Comparison of ENCODE assay signal across 24 mouse cellular contexts in genomic region chr14:79680652-79681051, GRCm38 (mm10). TPM values are rescaled to one million over a fixed set of nuclear protein-coding genes. Genes with fewer than 3 reads are reported as not detected.
DNase-seq lines count a peak whose midpoint lies in the region; ATAC-seq and TF ChIP-seq lines count a peak whose summit lies in the region.
"Had no signal": no experiment of that assay in that cellular context is flagged by ENCODE, and none has a peak within 500 bp of the region (broad histone marks: within the 10 kb centered on the region; RNA-seq: fewer than 3 reads in every experiment).

No protein-coding gene starts in this region.

- H3K4me2 ChIP-seq in forebrain, postnatal 0 days (ENCODE audit: low read depth), result no peak overlapping the region
- no peak overlapping the region for H3K4me2 ChIP-seq in forebrain, embryonic 16.5 days (ENCODE audit: low read length)
- H3K4me2 ChIP-seq in hindbrain, postnatal 0 days (ENCODE audit: low read depth, low read length), result no peak overlapping the region
- no peak overlapping the region for H3K4me2 ChIP-seq in hindbrain, embryonic 14.5 days (replicated peaks)
- H3K4me2 ChIP-seq in lung, embryonic 16.5 days (ENCODE audit: low read depth, low read length), result no peak overlapping the region
- H3K4me2 ChIP-seq: forebrain, embryonic 12.5 days; hindbrain, embryonic 13.5 days; kidney, embryonic 15.5 days; liver, embryonic 11.5 days; midbrain, embryonic 15.5 days; neural tube, embryonic 15.5 days had no signal

- H3K36me3 ChIP-seq in forebrain, postnatal 0 days (ENCODE audit: insufficient read depth), result no peaks in the 10 kb centered on the region
- no peaks in the 10 kb centered on the region for H3K36me3 ChIP-seq in forebrain, embryonic 16.5 days (ENCODE audit: control insufficient read depth, insufficient read depth)
- no peaks in the 10 kb centered on the region for H3K36me3 ChIP-seq in hindbrain, postnatal 0 days (ENCODE audit: insufficient read depth, low read length)
- H3K36me3 ChIP-seq in hindbrain, embryonic 14.5 days (replicated peaks; ENCODE audit: control insufficient read depth, insufficient read depth), result no peaks in the 10 kb centered on the region
- H3K36me3 ChIP-seq in lung, embryonic 16.5 days (ENCODE audit: control insufficient read depth, insufficient read depth, low read length), result no peaks in the 10 kb centered on the region
- H3K36me3 ChIP-seq: forebrain, embryonic 12.5 days; hindbrain, embryonic 13.5 days; kidney, embryonic 15.5 days; midbrain, embryonic 15.5 days; neural tube, embryonic 15.5 days had no signal

- H3K27me3 ChIP-seq in forebrain, postnatal 0 days (ENCODE audit: insufficient read depth, low read length), result no peaks in the 10 kb centered on the region
- H3K27me3 ChIP-seq in forebrain, embryonic 16.5 days (replicated peaks; ENCODE audit: control insufficient read depth, insufficient read depth, low read length), result no peaks in the 10 kb centered on the region
- H3K27me3 ChIP-seq in hindbrain, postnatal 0 days (ENCODE audit: insufficient read depth, low read length), result no peaks in the 10 kb centered on the region
- no peaks in the 10 kb centered on the region for H3K27me3 ChIP-seq in hindbrain, embryonic 14.5 days (ENCODE audit: control insufficient read depth, insufficient read depth, low read length)
- H3K27me3 ChIP-seq in lung, embryonic 16.5 days (ENCODE audit: control insufficient read depth, insufficient read depth, low read depth, low read length), result no peaks in the 10 kb centered on the region
- H3K27me3 ChIP-seq: CH12.LX; forebrain, embryonic 12.5 days; hindbrain, embryonic 13.5 days; kidney, embryonic 15.5 days; midbrain, embryonic 15.5 days; neural tube, embryonic 15.5 days had no signal

- no peak overlapping the region for H3K27ac ChIP-seq in forebrain, postnatal 0 days (ENCODE audit: low read depth, low read length)
- no peak overlapping the region for H3K27ac ChIP-seq in forebrain, embryonic 16.5 days (ENCODE audit: low read length)
- no peak overlapping the region for H3K27ac ChIP-seq in hindbrain, postnatal 0 days
- H3K27ac ChIP-seq in hindbrain, embryonic 14.5 days, result no peak overlapping the region
- no peak overlapping the region for H3K27ac ChIP-seq in lung, embryonic 16.5 days (ENCODE audit: low read length)
- H3K27ac ChIP-seq: forebrain, embryonic 12.5 days; hindbrain, embryonic 13.5 days; kidney, embryonic 15.5 days; midbrain, embryonic 15.5 days; neural tube, embryonic 15.5 days had no signal

- no peak for DNase-seq in forebrain, postnatal 0 days
- DNase-seq in hindbrain, postnatal 0 days (ENCODE audit: low spot score), result peak; percentile 71
- no peak for DNase-seq in hindbrain, embryonic 14.5 days (ENCODE audit: low spot score)
- no peak for DNase-seq in lung, adult 18-20 months
- DNase-seq in heart, postnatal 4 days, result peak; percentile 21
- DNase-seq: adrenal gland, postnatal 25 days; gastrocnemius, postnatal 36 days; lung, adult 2 months; right cerebral cortex, postnatal 14 days; spleen, adult 18-20 months; thymus, adult 18-20 months; thymus, postnatal 4 days had no signal

- ATAC-seq in forebrain, postnatal 0 days, result peak; percentile 68
- no peak for ATAC-seq in forebrain, embryonic 16.5 days
- ATAC-seq in hindbrain, postnatal 0 days, result peak; percentile 61
- ATAC-seq in hindbrain, embryonic 14.5 days (ENCODE audit: low FRiP score), result no peak
- ATAC-seq in lung, embryonic 16.5 days (ENCODE audit: low read depth), result peak; percentile 26; the same call in 1 of the 2 replicates
- ATAC-seq: intestine, embryonic 16.5 days; midbrain, embryonic 15.5 days had no signal

- no peak for TF ChIP-seq CTCF in forebrain, postnatal 0 days (IDR thresholded peaks at IDR 0.05; ENCODE audit: low read depth)
- no peak for TF ChIP-seq CTCF in hindbrain, postnatal 0 days (IDR thresholded peaks at IDR 0.05; ENCODE audit: low read depth)

- H3K9me3 ChIP-seq in forebrain, postnatal 0 days (ENCODE audit: low read length), result no peaks in the 10 kb centered on the region
- H3K9me3 ChIP-seq in forebrain, embryonic 16.5 days (ENCODE audit: control insufficient read depth, low read length), result no peaks in the 10 kb centered on the region
- no peaks in the 10 kb centered on the region for H3K9me3 ChIP-seq in hindbrain, postnatal 0 days (ENCODE audit: low read length)
- no peaks in the 10 kb centered on the region for H3K9me3 ChIP-seq in hindbrain, embryonic 14.5 days (ENCODE audit: control insufficient read depth, low read length)
- H3K9me3 ChIP-seq in lung, embryonic 16.5 days (ENCODE audit: control insufficient read depth, low read length), result no peaks in the 10 kb centered on the region
- H3K9me3 ChIP-seq: forebrain, embryonic 12.5 days; hindbrain, embryonic 13.5 days; kidney, embryonic 15.5 days; megakaryocyte, embryonic 14.5 days; midbrain, embryonic 15.5 days; neural tube, embryonic 15.5 days had no signal

- no peak overlapping the region for H3K9ac ChIP-seq in forebrain, postnatal 0 days
- no peak overlapping the region for H3K9ac ChIP-seq in forebrain, embryonic 16.5 days (replicated peaks; ENCODE audit: low read depth, low read length)
- H3K9ac ChIP-seq in hindbrain, postnatal 0 days (replicated peaks; ENCODE audit: low read length), result no peak overlapping the region
- H3K9ac ChIP-seq in hindbrain, embryonic 14.5 days, result no peak overlapping the region
- H3K9ac ChIP-seq in lung, embryonic 16.5 days (ENCODE audit: low read length), result no peak overlapping the region
- H3K9ac ChIP-seq: forebrain, embryonic 12.5 days; hindbrain, embryonic 13.5 days; kidney, embryonic 15.5 days; midbrain, embryonic 15.5 days; neural tube, embryonic 15.5 days had no signal

- WGBS in forebrain, postnatal 0 days, result 45% methylated on average over 5 of the region's 5 CpGs
- 30% methylated on average over 5 of the region's 5 CpGs for WGBS in forebrain, embryonic 16.5 days
- 32% methylated on average over 5 of the region's 5 CpGs for WGBS in hindbrain, postnatal 0 days
- 49% methylated on average over 5 of the region's 5 CpGs for WGBS in hindbrain, embryonic 14.5 days
- WGBS in lung, embryonic 16.5 days, result 43% methylated on average over 5 of the region's 5 CpGs

- H3K4me3 ChIP-seq in forebrain, postnatal 0 days (ENCODE audit: low read depth, low read length), result no peak overlapping the region
- no peak overlapping the region for H3K4me3 ChIP-seq in forebrain, embryonic 16.5 days (replicated peaks; ENCODE audit: low read length)
- H3K4me3 ChIP-seq in hindbrain, postnatal 0 days (ENCODE audit: low read length), result no peak overlapping the region
- no peak overlapping the region for H3K4me3 ChIP-seq in hindbrain, embryonic 14.5 days (replicated peaks; ENCODE audit: low read length)
- no peak overlapping the region for H3K4me3 ChIP-seq in lung, embryonic 16.5 days (ENCODE audit: low read length)
- H3K4me3 ChIP-seq: forebrain, embryonic 12.5 days; hindbrain, embryonic 13.5 days; kidney, embryonic 15.5 days; megakaryocyte, embryonic 14.5 days; midbrain, embryonic 15.5 days; neural tube, embryonic 15.5 days had no signal

- no peaks in the 10 kb centered on the region for H3K4me1 ChIP-seq in forebrain, postnatal 0 days (ENCODE audit: insufficient read depth)
- H3K4me1 ChIP-seq in forebrain, embryonic 16.5 days (replicated peaks; ENCODE audit: control insufficient read depth, insufficient read depth, low read length), result 0 out of 2 replicates have a peak, but pooled peaks cover 2% of the 10 kb centered on the region
- H3K4me1 ChIP-seq in hindbrain, postnatal 0 days (ENCODE audit: insufficient read depth, low read length), result no peaks in the 10 kb centered on the region; the same call in 1 of the 2 replicates
- H3K4me1 ChIP-seq in hindbrain, embryonic 14.5 days (replicated peaks; ENCODE audit: control insufficient read depth, insufficient read depth, low read length), result 0 out of 2 replicates have a peak, but pooled peaks cover 6% of the 10 kb centered on the region
- peaks cover 7% of the 10 kb centered on the region for H3K4me1 ChIP-seq in lung, embryonic 16.5 days (replicated peaks; ENCODE audit: control insufficient read depth, insufficient read depth, low read length)
- H3K4me1 ChIP-seq: megakaryocyte, embryonic 14.5 days had no signal

RNA-seq across cellular contexts. Expression of gene Cnmd, which starts 18.7 kb away (rescaled TPM):
- total RNA-seq in forebrain, postnatal 0 days (2014; rRNA removed), result 0.62 and 6.8 TPM in 2 replicates
- polyA plus RNA-seq in forebrain, postnatal 0 days (2015; fragmentation: Nextera tagmentation; extraction: Ambion mirVana), result 3.4 and 5.5 TPM in 2 replicates
- 0.62 and 8.4 TPM in 2 replicates for polyA plus RNA-seq in forebrain, embryonic 16.5 days (2015; fragmentation: Nextera tagmentation; extraction: Ambion mirVana)
- total RNA-seq in hindbrain, postnatal 0 days (2014; rRNA removed), result 0.37 and 0.68 TPM in 2 replicates
- polyA plus RNA-seq in hindbrain, postnatal 0 days (2015; fragmentation: Nextera tagmentation; extraction: Ambion mirVana), result 1.1 and 1.8 TPM in 2 replicates
- polyA plus RNA-seq in hindbrain, embryonic 14.5 days (2014; fragmentation: Nextera tagmentation; extraction: Ambion mirVana), result 2.6 and 4.2 TPM in 2 replicates
- polyA plus RNA-seq in lung, embryonic 16.5 days (2015; fragmentation: Nextera tagmentation; extraction: Ambion mirVana), result 9.4 and 11.2 TPM in 2 replicates
- under 1 TPM in 1 of 2 experiments, not detected in 1; 0.43 TPM for total RNA-seq in heart, postnatal 4 days (2021)
- total RNA-seq: CH12.LX, MEL had no signal

Comparison
In these comparisons a context has a peak if more than half of its experiments do, and no peak if none do; other contexts are left out.
1. ATAC-seq: peak in forebrain, postnatal 0 days (single experiment), hindbrain, postnatal 0 days (single experiment) and lung, embryonic 16.5 days (single experiment); none in forebrain, embryonic 16.5 days (single experiment) and hindbrain, embryonic 14.5 days (single experiment).
2. DNase-seq: peak in hindbrain, postnatal 0 days (single experiment) and heart, postnatal 4 days (single experiment); none in forebrain, postnatal 0 days (single experiment), hindbrain, embryonic 14.5 days (single experiment) and lung, adult 18-20 months (0 of 2).